Comparison of ENCODE assay signal across 27 mouse cellular contexts in genomic region chr11:90283159-90283558, GRCm38 (mm10). TPM values are rescaled to one million over a fixed set of nuclear protein-coding genes. Genes with fewer than 3 reads are reported as not detected.
A peak's percentile ranks its signal among the peaks of the same experiment; 100 is the strongest.
DNase-seq lines count a peak whose midpoint lies in the region; ATAC-seq and TF ChIP-seq lines count a peak whose summit lies in the region.
"Had no signal": no experiment of that assay in that cellular context is flagged by ENCODE, and none has a peak within 500 bp of the region (broad histone marks: within the 10 kb centered on the region; RNA-seq: fewer than 3 reads in every experiment).

No protein-coding gene starts in this region.

- no peak for TF ChIP-seq POLR2A in cortical plate, adult 2 months (IDR thresholded peaks at IDR 0.05; ENCODE audit: extremely low read depth, insufficient read depth, low read length)
- TF ChIP-seq POLR2A in small intestine, adult 2 months (IDR thresholded peaks at IDR 0.05; ENCODE audit: low read depth, low read length) = no peak

- TF ChIP-seq CTCF in intestine, postnatal 0 days (IDR thresholded peaks at IDR 0.05; ENCODE audit: low read depth) = no peak
- no peak for TF ChIP-seq CTCF in cortical plate, adult 2 months (IDR thresholded peaks at IDR 0.05; ENCODE audit: extremely low read depth, insufficient read depth, low read length)
- no peak for TF ChIP-seq CTCF in small intestine, adult 2 months (IDR thresholded peaks at IDR 0.05; ENCODE audit: extremely low read depth, insufficient read length, insufficient replicate concordance, low read depth, low read length)

- no peak overlapping the region for H3K4me2 ChIP-seq in intestine, embryonic 15.5 days (replicated peaks)
- H3K4me2 ChIP-seq in intestine, postnatal 0 days (replicated peaks; ENCODE audit: low read depth) = no peak overlapping the region
- H3K4me2 ChIP-seq in hindbrain, embryonic 16.5 days (ENCODE audit: low read length) = no peak overlapping the region
- H3K4me2 ChIP-seq: forebrain, embryonic 13.5 days; heart, embryonic 13.5 days; hindbrain, embryonic 14.5 days had no signal

- H3K36me3 ChIP-seq in intestine, embryonic 15.5 days = no peaks in the 10 kb centered on the region
- H3K36me3 ChIP-seq in intestine, postnatal 0 days (ENCODE audit: control insufficient read depth, insufficient read depth) = no peaks in the 10 kb centered on the region
- peaks cover 4% of the 10 kb centered on the region; the same call in 1 of the 2 replicates for H3K36me3 ChIP-seq in small intestine, adult 2 months (ENCODE audit: control insufficient read depth, insufficient read depth, low read length)
- no peaks in the 10 kb centered on the region for H3K36me3 ChIP-seq in hindbrain, embryonic 16.5 days (ENCODE audit: control insufficient read depth, insufficient read depth, low read length)
- H3K36me3 ChIP-seq: forebrain, embryonic 10.5 days; G1E had no signal

- no peaks in the 10 kb centered on the region for H3K27me3 ChIP-seq in intestine, embryonic 15.5 days (replicated peaks)
- H3K27me3 ChIP-seq in intestine, postnatal 0 days (replicated peaks; ENCODE audit: control insufficient read depth, insufficient read depth, low read length) = no peaks in the 10 kb centered on the region
- H3K27me3 ChIP-seq in small intestine, adult 2 months (ENCODE audit: control insufficient read depth, insufficient read depth, low read length) = no peaks in the 10 kb centered on the region
- H3K27me3 ChIP-seq in hindbrain, embryonic 16.5 days (replicated peaks; ENCODE audit: control insufficient read depth, insufficient read depth, low read length) = no peaks in the 10 kb centered on the region
- H3K27me3 ChIP-seq: CH12.LX; forebrain, embryonic 13.5 days; heart, embryonic 13.5 days had no signal

- DNase-seq in 416B (ENCODE audit: low read depth) = peak; percentile 44
- no peak for DNase-seq in thymus, postnatal 14 days
- DNase-seq: adrenal gland, adult 2 months; adrenal gland, postnatal 14 days; B cell, adult 2 months; cerebellum, adult 11 months; cerebellum, adult 2 months; cerebellum, postnatal 10 days; embryo, embryonic 11 days; gastrocnemius, postnatal 10 days; gastrocnemius, postnatal 36 days; heart, adult 2 months; heart, postnatal 14 days; heart, postnatal 4 days had no signal

- no peak overlapping the region for H3K4me3 ChIP-seq in intestine, embryonic 15.5 days (replicated peaks)
- H3K4me3 ChIP-seq in intestine, postnatal 0 days (ENCODE audit: low read depth, low read length) = no peak overlapping the region
- no peak overlapping the region for H3K4me3 ChIP-seq in cortical plate, adult 2 months (ENCODE audit: insufficient read depth, low read length)
- no peak overlapping the region for H3K4me3 ChIP-seq in small intestine, adult 2 months (ENCODE audit: low read depth, low read length)
- H3K4me3 ChIP-seq in hindbrain, embryonic 16.5 days (ENCODE audit: low read length) = no peak overlapping the region
- H3K4me3 ChIP-seq: forebrain, embryonic 10.5 days; forebrain, embryonic 13.5 days; heart, adult 2 months; heart, embryonic 10.5 days; heart, embryonic 13.5 days had no signal

- H3K9ac ChIP-seq in intestine, embryonic 15.5 days = no peak overlapping the region
- no peak overlapping the region for H3K9ac ChIP-seq in intestine, postnatal 0 days (ENCODE audit: low read depth, low read length)
- H3K9ac ChIP-seq in hindbrain, embryonic 16.5 days (ENCODE audit: low read depth, low read length) = no peak overlapping the region
- H3K9ac ChIP-seq: forebrain, embryonic 13.5 days; heart, embryonic 13.5 days; hindbrain, embryonic 14.5 days had no signal

- no peaks in the 10 kb centered on the region for H3K9me3 ChIP-seq in intestine, embryonic 15.5 days
- no peaks in the 10 kb centered on the region for H3K9me3 ChIP-seq in intestine, postnatal 0 days (ENCODE audit: control insufficient read depth)
- no peaks in the 10 kb centered on the region for H3K9me3 ChIP-seq in hindbrain, embryonic 16.5 days (ENCODE audit: control insufficient read depth, low read length)
- H3K9me3 ChIP-seq: forebrain, embryonic 10.5 days; forebrain, embryonic 13.5 days; heart, embryonic 10.5 days; heart, embryonic 13.5 days had no signal

- WGBS in intestine, embryonic 15.5 days = 26% methylated on average over 4 of the region's 4 CpGs
- WGBS in intestine, postnatal 0 days = 19% methylated on average over 4 of the region's 4 CpGs
- WGBS in small intestine, adult 2 months = 7% methylated on average over 4 of the region's 4 CpGs
- 78% methylated on average over 4 of the region's 4 CpGs for WGBS in hindbrain, embryonic 16.5 days

- H3K4me1 ChIP-seq in intestine, embryonic 15.5 days (replicated peaks) = no peaks in the 10 kb centered on the region
- H3K4me1 ChIP-seq in intestine, postnatal 0 days (replicated peaks; ENCODE audit: control insufficient read depth, insufficient read depth, low read length) = no peaks in the 10 kb centered on the region
- H3K4me1 ChIP-seq in cortical plate, adult 2 months (ENCODE audit: control insufficient read depth, insufficient read depth, low read length) = no peaks in the 10 kb centered on the region; the same call in 1 of the 2 replicates
- peaks cover 6% of the 10 kb centered on the region; the same call in 1 of the 2 replicates for H3K4me1 ChIP-seq in small intestine, adult 2 months (ENCODE audit: control insufficient read depth, insufficient read depth, insufficient read length, low read length)
- no peaks in the 10 kb centered on the region for H3K4me1 ChIP-seq in hindbrain, embryonic 16.5 days (ENCODE audit: control insufficient read depth, insufficient read depth, low read depth, low read length)
- H3K4me1 ChIP-seq: forebrain, embryonic 10.5 days; forebrain, embryonic 13.5 days; heart, embryonic 10.5 days; heart, embryonic 13.5 days had no signal

- H3K27ac ChIP-seq in intestine, embryonic 15.5 days = no peak overlapping the region
- no peak overlapping the region for H3K27ac ChIP-seq in intestine, postnatal 0 days (ENCODE audit: low read depth, low read length)
- H3K27ac ChIP-seq in cortical plate, adult 2 months (ENCODE audit: insufficient read depth, low read length) = peak overlapping the region; percentile 87
- H3K27ac ChIP-seq in small intestine, adult 2 months (ENCODE audit: insufficient read depth, low read depth, low read length) = peak overlapping the region; percentile 3; the same call in 1 of the 2 replicates
- H3K27ac ChIP-seq in hindbrain, embryonic 16.5 days (ENCODE audit: low read depth, low read length) = no peak overlapping the region
- H3K27ac ChIP-seq: forebrain, embryonic 10.5 days; forebrain, embryonic 13.5 days; heart, adult 2 months; heart, embryonic 10.5 days; heart, embryonic 13.5 days; hindbrain, embryonic 14.5 days had no signal

- peak; percentile 39; the same call in 1 of the 2 replicates for ATAC-seq in intestine, embryonic 15.5 days
- no peak for ATAC-seq in intestine, postnatal 0 days
- ATAC-seq in hindbrain, embryonic 16.5 days = no peak
- ATAC-seq: forebrain, embryonic 13.5 days; forebrain, embryonic 16.5 days had no signal

RNA-seq across cellular contexts. Expression of gene Mmd, which starts 33.9 kb away (rescaled TPM):
- 46.7 and 52.6 TPM in 2 replicates for polyA plus RNA-seq in intestine, embryonic 15.5 days (2015; fragmentation: Nextera tagmentation; extraction: Ambion mirVana)
- 36.5 and 38.5 TPM in 2 replicates for polyA plus RNA-seq in intestine, postnatal 0 days (2015; fragmentation: Nextera tagmentation; extraction: Ambion mirVana)
- polyA plus RNA-seq in cortical plate, adult 2 months (2012; rRNA removed) = 164 and 173 TPM in 2 replicates
- polyA plus RNA-seq in small intestine, adult 2 months (2012; rRNA removed) = 10.3 and 21.2 TPM in 2 replicates
- 118 and 125 TPM in 2 replicates for polyA plus RNA-seq in hindbrain, embryonic 16.5 days (2015; fragmentation: Nextera tagmentation; extraction: Ambion mirVana)

Comparison
In these comparisons a context has a peak if more than half of its experiments do, and no peak if none do; other contexts are left out.
1. H3K27ac ChIP-seq: peak in cortical plate, adult 2 months (single experiment) and small intestine, adult 2 months (single experiment); none in intestine, embryonic 15.5 days (single experiment), intestine, postnatal 0 days (single experiment) and hindbrain, embryonic 16.5 days (single experiment).